Mouse (Mus musculus) neural tube, embryonic 14.5 days (tissue): ENCODE measurements around the gene 2310079G19Rik. TPM values are rescaled to one million over a fixed set of nuclear protein-coding genes. Genes with fewer than 3 reads are reported as not detected.

Experiments
- polyA plus RNA-seq: library from polyadenylated mRNA; unstranded; fragments of >200 nt; fragmentation: Nextera tagmentation; extraction: Ambion mirVana; gene quantifications from 2 replicates; pipeline ENCODE4 v1.2.1, GENCODE M21; 2014

2310079G19Rik gene
- polyA plus RNA-seq, 1 experiment from 2014 or later = not detected

Other genes starting within 250 kb of the 2310079G19Rik start
- gene Cldn17, start 120.7 kb downstream of the 2310079G19Rik start, polyA plus RNA-seq = not detected in 2 replicates
- not detected in 2 replicates for gene Cldn8, start 64.5 kb downstream of the 2310079G19Rik start, polyA plus RNA-seq
- gene Krtap24-1, start 15.4 kb downstream of the 2310079G19Rik start, polyA plus RNA-seq = not detected in 2 replicates
- gene Krtap26-1, start 20.1 kb upstream of the 2310079G19Rik start, polyA plus RNA-seq = not detected in 2 replicates
- gene Krtap27-1, start 44.0 kb upstream of the 2310079G19Rik start, polyA plus RNA-seq = not detected in 2 replicates
- not detected in 2 replicates for gene 2310061N02Rik, start 80.3 kb upstream of the 2310079G19Rik start, polyA plus RNA-seq
- gene Krtap13-1, start 101.2 kb upstream of the 2310079G19Rik start, polyA plus RNA-seq = not detected in 2 replicates
- gene Krtap13, start 124.0 kb upstream of the 2310079G19Rik start, polyA plus RNA-seq = not detected in 2 replicates
- gene 2310034C09Rik, start 131.2 kb upstream of the 2310079G19Rik start, polyA plus RNA-seq = not detected in 2 replicates
- gene 2310057N15Rik, start 146.5 kb upstream of the 2310079G19Rik start, polyA plus RNA-seq = not detected in 2 replicates
- gene Gm5965, start 150.2 kb upstream of the 2310079G19Rik start, polyA plus RNA-seq = not detected in 2 replicates
- not detected in 2 replicates for gene Gm20741, start 184.6 kb upstream of the 2310079G19Rik start, polyA plus RNA-seq
- gene Krtap15, start 192.5 kb upstream of the 2310079G19Rik start, polyA plus RNA-seq = not detected in 2 replicates
- gene Krtap14, start 198.5 kb upstream of the 2310079G19Rik start, polyA plus RNA-seq = not detected in 2 replicates
- not detected in 2 replicates for gene Krtap19-1, start 241.7 kb upstream of the 2310079G19Rik start, polyA plus RNA-seq
- gene Krtap19-2, start 246.6 kb upstream of the 2310079G19Rik start, polyA plus RNA-seq = not detected in 2 replicates